Mouse (Mus musculus) limb, embryonic 10.5 days (tissue): ENCODE data around the gene BC067074. TPM values are rescaled to one million over a fixed set of nuclear protein-coding genes. Genes with fewer than 3 reads are reported as not detected.
"Not testable (repeated sequence)": the region's sequence is repeated elsewhere in the genome, so short reads cannot be mapped to it uniquely, and the experiment has no call there.

ENCODE experiments used
- DNase-seq: peaks from one replicate; pipeline ENCODE4 v3.0.0-alpha.2; 2017; ENCODE audit warnings: low spot score
- H3K27ac ChIP-seq: fragments of 300-500 bp; sonication (generic); 2 replicates; pipeline ENCODE4 v1.5.1; 2016; ENCODE audit warnings: mild to moderate bottlenecking
- H3K27me3 ChIP-seq: fragments of 300-500 bp; sonication (generic); 2 replicates; pipeline ENCODE4 v1.6.1; 2016; ENCODE audit warnings: low read depth, mild to moderate bottlenecking; ENCODE audit not compliant: poor library complexity, severe bottlenecking
- H3K36me3 ChIP-seq: fragments of 300-500 bp; sonication (generic); 2 replicates; pipeline ENCODE4 v1.6.1; 2016; ENCODE audit warnings: mild to moderate bottlenecking, moderate library complexity
- H3K4me1 ChIP-seq: fragments of 300-500 bp; sonication (generic); 2 replicates; pipeline ENCODE4 v1.6.1; 2016
- H3K4me3 ChIP-seq: fragments of 300-500 bp; sonication (generic); 2 replicates; pipeline ENCODE4 v1.5.1; 2016; ENCODE audit warnings: mild to moderate bottlenecking, moderate library complexity
- H3K9me3 ChIP-seq: fragments of 300-500 bp; sonication (generic); replicated peaks from 2 replicates; pipeline ENCODE4 v1.6.1; 2016; ENCODE audit warnings: mild to moderate bottlenecking
- WGBS: fragments of 180-500 bp; shearing (Covaris S2); methylation state at CpG from one replicate; pipeline ENCODE4 v1.1.7; 2016; 5-methylcytosine and 5-hydroxymethylcytosine counted together
- polyA plus RNA-seq: library from polyadenylated mRNA; unstranded; fragments of >200 nt; fragmentation: Nextera tagmentation; extraction: Ambion mirVana; gene quantifications from 2 replicates; pipeline ENCODE4 v1.2.1, GENCODE M21; 2016

Gene BC067074
- polyA plus RNA-seq, 1 experiment from 2014 or later: 7.5 TPM

DNA sequence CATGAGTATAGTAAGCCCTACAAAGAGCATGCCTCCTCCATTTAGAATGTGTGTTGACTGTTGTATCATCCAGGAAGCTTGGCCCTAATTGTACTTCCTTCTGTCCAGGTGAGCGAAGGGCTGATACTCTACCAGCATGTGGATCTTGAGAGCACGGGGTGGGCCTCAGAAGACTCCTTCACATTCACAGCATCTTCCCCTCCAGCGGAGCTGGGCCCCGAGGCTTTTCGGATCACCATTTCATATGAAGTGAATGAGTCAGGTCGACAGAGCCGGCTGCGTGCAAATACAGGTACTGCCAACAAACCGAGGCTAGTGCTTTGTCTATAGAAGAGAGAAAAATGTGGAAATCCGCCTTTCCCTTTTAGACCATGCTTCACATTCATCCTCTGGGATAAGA lies 73.0 kb downstream of the BC067074 start:
- H3K4me3 ChIP-seq: no peak overlapping the region
- peaks cover 21% of the 10 kb centered on the region for H3K4me1 ChIP-seq
- DNase-seq: no peak
- H3K9me3 ChIP-seq: no peaks in the 10 kb centered on the region
- H3K27me3 ChIP-seq: no peaks in the 10 kb centered on the region
- peaks cover 13% of the 10 kb centered on the region; the same call in 1 of the 2 replicates for H3K36me3 ChIP-seq
- WGBS: 93% methylated on average over 10 of the region's 10 CpGs
- 0 out of 2 replicates have a peak overlapping the region, but pooled peaks have one; percentile 30 for H3K27ac ChIP-seq

DNA sequence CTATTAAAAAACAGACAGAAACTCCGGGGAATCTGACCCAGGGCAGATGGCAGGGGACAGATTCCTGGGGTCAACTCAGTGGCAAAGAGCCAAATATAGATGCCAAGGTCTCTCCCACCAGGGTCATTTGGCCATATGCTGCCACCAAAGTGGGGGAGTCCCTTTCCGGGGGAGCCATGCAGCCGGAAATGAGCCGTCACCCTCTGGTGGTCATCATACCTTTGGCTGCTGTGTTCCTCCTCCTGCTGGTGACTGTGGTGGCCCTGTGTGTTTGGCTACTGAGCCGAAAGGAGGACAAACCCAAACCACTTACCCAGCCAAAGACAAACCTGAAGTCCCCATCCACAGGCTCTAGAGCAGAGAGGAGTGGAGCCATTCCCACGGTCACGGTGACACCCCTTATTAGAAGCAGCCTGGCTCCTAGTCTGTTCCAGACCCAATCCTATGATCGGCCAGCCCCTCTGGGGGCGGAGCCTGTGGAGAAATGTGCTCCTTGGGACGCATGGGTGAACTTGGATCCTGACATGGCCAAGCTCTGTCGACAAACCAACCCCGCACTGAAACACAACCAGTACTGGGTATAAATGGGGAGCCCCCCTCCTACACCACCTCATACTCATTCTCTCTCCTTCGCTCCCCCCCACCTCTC lies 76.1 kb downstream of the BC067074 start:
- WGBS: 80% methylated on average over 13 of the region's 13 CpGs

GRCm38 (mm10) chr13:113369622-113370021 lies 76.7 kb downstream of the BC067074 start:
- Histone ChIP-seq H3K4me1 (peaks cover 35% of the 10 kb centered on the region), H3K4me3 (no peak overlapping the region), H3K27me3 (no peaks in the 10 kb centered on the region), H3K9me3 (no peaks in the 10 kb centered on the region), H3K27ac (no peak overlapping the region), H3K36me3 (peaks cover 13% of the 10 kb centered on the region; the same call in 1 of the 2 replicates)
- 93% methylated on average over 10 of the region's 10 CpGs for WGBS
- no peak for DNase-seq

More for the DNA sequence above, 76.1 kb downstream of the BC067074 start:
- Histone ChIP-seq H3K4me1 (peaks cover 30% of the 10 kb centered on the region), H3K27me3 (no peaks in the 10 kb centered on the region), H3K9me3 (no peaks in the 10 kb centered on the region), H3K36me3 (peaks cover 13% of the 10 kb centered on the region; the same call in 1 of the 2 replicates), H3K27ac (no peak overlapping the region), H3K4me3 (no peak overlapping the region)
- DNase-seq: no peak

- Histone ChIP-seq H3K4me1 (peaks cover 29% of the 10 kb centered on the region), H3K4me3 (no peak overlapping the region), H3K27ac (peak overlapping the region; percentile 71), H3K27me3 (no peaks in the 10 kb centered on the region), H3K36me3 (peaks cover 2% of the 10 kb centered on the region; the same call in 1 of the 2 replicates), H3K9me3 (no peaks in the 10 kb centered on the region)
- DNase-seq: no peak
- 78% methylated on average over 12 of the region's 12 CpGs for WGBS
Observed at GRCm38 (mm10) chr13:113373291-113374083, 80.5 kb downstream of the BC067074 start.

DNA sequence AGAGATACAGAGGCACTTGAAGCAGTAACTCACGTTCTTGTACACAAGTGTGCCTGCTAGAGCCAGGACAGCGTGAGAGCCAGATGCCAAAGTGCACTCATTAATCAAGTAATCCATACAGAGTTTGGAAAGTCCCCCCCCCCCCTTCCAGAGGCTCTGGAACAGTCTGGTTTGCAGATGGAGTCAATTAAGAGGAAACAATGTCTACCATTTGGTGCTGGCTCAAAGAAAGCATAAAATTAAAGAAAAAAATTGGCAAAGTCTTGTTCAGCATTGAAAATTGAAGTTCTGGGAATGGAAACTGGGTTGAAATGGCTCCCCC lies 81.1 kb downstream of the BC067074 start:
- no peak overlapping the region for H3K4me3 ChIP-seq

DNA sequence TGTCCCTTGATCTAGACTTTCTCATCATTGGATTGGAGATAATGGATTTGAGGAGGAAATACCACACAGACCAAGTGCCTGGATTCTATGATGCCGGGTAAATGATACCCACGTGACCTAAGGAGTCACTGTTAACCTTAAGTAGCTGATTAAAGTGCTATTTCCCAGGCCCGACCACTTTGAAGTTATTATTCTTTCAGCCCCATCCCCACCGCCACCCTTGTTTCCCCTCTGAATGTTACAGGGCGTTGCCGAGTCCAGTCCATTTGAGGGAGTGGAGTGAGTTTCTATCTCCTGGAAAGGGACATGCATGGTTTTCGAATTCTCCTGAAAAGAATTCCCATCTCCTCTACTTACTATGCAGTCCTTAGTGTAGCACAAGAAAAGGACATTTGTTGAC lies 84.7 kb downstream of the BC067074 start:
- Histone ChIP-seq H3K27ac (no peak overlapping the region), H3K4me3 (no peak overlapping the region), H3K9me3 (no peaks in the 10 kb centered on the region), H3K36me3 (no peaks in the 10 kb centered on the region), H3K27me3 (no peaks in the 10 kb centered on the region), H3K4me1 (peaks cover 16% of the 10 kb centered on the region)
- WGBS: 75% methylated on average over 7 of the region's 7 CpGs
- no peak for DNase-seq

More for the DNA sequence above, 81.1 kb downstream of the BC067074 start:
- Histone ChIP-seq H3K9me3 (no peaks in the 10 kb centered on the region), H3K27me3 (no peaks in the 10 kb centered on the region), H3K36me3 (no peaks in the 10 kb centered on the region), H3K4me1 (peaks cover 24% of the 10 kb centered on the region), H3K27ac (peak overlapping the region; percentile 71)
- DNase-seq: peak; percentile 47
- 6% methylated on average over 2 of the region's 2 CpGs for WGBS

DNA sequence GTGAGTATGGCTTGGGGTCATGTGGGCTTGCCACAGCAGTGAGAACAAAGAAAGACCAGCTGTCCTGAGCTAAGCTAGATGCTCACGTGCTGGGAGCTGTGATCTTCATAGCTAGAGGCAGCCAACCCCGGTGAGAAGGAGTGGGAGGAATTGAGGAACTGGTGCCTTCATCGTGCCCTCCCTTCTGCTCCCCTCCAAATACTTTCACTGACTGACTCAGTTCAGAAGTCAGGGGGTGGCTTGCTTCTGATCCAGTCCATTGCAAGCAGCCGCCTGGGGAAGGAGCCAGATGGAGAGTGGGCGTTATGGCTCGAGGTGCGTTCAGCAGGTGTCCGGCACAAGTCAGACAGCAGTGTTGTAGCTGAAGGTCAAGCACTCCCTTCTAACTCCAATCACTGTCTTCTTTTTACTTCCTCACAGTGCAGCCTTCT lies 86.0 kb downstream of the BC067074 start:
- DNase-seq: no peak
- WGBS: 89% methylated on average over 8 of the region's 8 CpGs
- H3K36me3 ChIP-seq: no peaks in the 10 kb centered on the region
- no peaks in the 10 kb centered on the region for H3K27me3 ChIP-seq
- H3K27ac ChIP-seq: no peak overlapping the region
- H3K4me1 ChIP-seq: peaks cover 8% of the 10 kb centered on the region
- no peak overlapping the region for H3K4me3 ChIP-seq
- H3K9me3 ChIP-seq: no peaks in the 10 kb centered on the region

DNA sequence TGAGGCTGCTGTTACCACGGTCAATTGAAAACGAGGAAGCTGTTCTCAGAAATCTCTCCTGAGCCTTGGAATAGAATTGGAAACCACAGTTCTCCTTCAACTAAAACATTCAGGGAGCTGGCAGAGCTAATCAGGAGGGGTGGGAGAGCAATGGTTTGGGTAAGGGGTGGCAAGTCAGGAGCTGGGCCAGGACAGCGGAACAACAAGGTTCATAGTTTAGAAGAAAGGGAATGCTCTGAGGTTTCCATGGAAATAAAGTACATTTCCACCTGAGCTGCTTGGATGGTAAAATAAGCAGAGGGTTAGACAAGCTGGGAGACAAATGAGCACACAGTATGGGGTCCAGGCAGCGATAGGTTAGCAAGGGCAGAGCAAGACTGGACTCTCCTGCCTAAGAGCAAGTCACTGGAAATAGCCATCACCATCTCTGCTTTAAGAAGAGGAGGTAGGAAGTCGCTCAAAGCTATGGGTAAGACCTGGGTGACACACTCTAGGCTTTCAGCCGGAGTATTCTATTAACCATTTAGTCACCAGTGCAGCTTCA lies 86.9 kb downstream of the BC067074 start:
- no peaks in the 10 kb centered on the region for H3K9me3 ChIP-seq
- WGBS: 70% methylated on average over 6 of the region's 6 CpGs
- H3K4me1 ChIP-seq: 0 out of 2 replicates have a peak, but pooled peaks cover under 1% of the 10 kb centered on the region
- no peaks in the 10 kb centered on the region for H3K36me3 ChIP-seq
- DNase-seq: no peak
- H3K27ac ChIP-seq: no peak overlapping the region
- no peak overlapping the region for H3K4me3 ChIP-seq
- no peaks in the 10 kb centered on the region for H3K27me3 ChIP-seq

- WGBS: 89% methylated on average over 1 of the region's 1 CpGs
- H3K27me3 ChIP-seq: no peaks in the 10 kb centered on the region
- H3K4me3 ChIP-seq: no peak overlapping the region
- no peaks in the 10 kb centered on the region for H3K9me3 ChIP-seq
- no peaks in the 10 kb centered on the region for H3K36me3 ChIP-seq
- H3K4me1 ChIP-seq: no peaks in the 10 kb centered on the region
- no peak for DNase-seq
- H3K27ac ChIP-seq: no peak overlapping the region
Observed at GRCm38 (mm10) chr13:113381710-113382109, 88.8 kb downstream of the BC067074 start.

DNA sequence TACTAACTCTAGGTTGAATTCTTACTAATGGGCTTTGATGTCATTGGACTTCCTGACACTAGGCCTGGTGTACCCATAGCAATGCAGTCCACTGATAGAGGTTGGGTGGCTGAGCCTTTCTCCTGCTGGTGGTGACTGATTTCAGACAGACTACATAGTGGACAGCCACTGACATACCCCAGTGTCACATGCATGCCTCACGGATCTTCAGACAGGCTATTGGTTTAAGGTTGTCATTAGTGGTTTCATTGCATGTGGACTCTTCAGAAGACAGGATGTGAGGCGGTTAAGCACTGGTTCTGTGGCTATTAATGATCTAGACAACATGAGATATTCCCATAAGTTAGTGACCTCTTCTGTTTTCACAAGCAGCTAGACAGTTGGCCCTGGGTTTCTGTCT lies 89.2 kb downstream of the BC067074 start:
- no peaks in the 10 kb centered on the region for H3K27me3 ChIP-seq
- DNase-seq: no peak
- no peaks in the 10 kb centered on the region for H3K4me1 ChIP-seq
- no peaks in the 10 kb centered on the region for H3K36me3 ChIP-seq
- no peaks in the 10 kb centered on the region for H3K9me3 ChIP-seq
- H3K4me3 ChIP-seq: no peak overlapping the region
- WGBS: 86% methylated on average over 2 of the region's 2 CpGs
- H3K27ac ChIP-seq: no peak overlapping the region

- H3K27ac ChIP-seq, H3K9me3 ChIP-seq, H3K27me3 ChIP-seq, DNase-seq, H3K4me1 ChIP-seq, H3K36me3 ChIP-seq, H3K4me3 ChIP-seq: not testable (repeated sequence)
Observed at GRCm38 (mm10) chr13:113382770-113383169, 89.8 kb downstream of the BC067074 start.

GRCm38 (mm10) chr13:113393386-113393785 lies 100.4 kb downstream of the BC067074 start:
- H3K4me3 ChIP-seq: no peak overlapping the region
- H3K27ac ChIP-seq: no peak overlapping the region
- H3K27me3 ChIP-seq: no peaks in the 10 kb centered on the region
- H3K4me1 ChIP-seq: no peaks in the 10 kb centered on the region
- no peaks in the 10 kb centered on the region for H3K9me3 ChIP-seq
- DNase-seq: no peak
- no peaks in the 10 kb centered on the region for H3K36me3 ChIP-seq
- 92% methylated on average over 6 of the region's 6 CpGs for WGBS

GRCm38 (mm10) chr13:113394591-113394990 lies 101.6 kb downstream of the BC067074 start:
- Histone ChIP-seq H3K4me3 (no peak overlapping the region), H3K27me3 (no peaks in the 10 kb centered on the region), H3K36me3 (no peaks in the 10 kb centered on the region), H3K9me3 (no peaks in the 10 kb centered on the region), H3K27ac (no peak overlapping the region), H3K4me1 (no peaks in the 10 kb centered on the region)
- no peak for DNase-seq
- 90% methylated on average over 15 of the region's 15 CpGs for WGBS
